Mouse (Mus musculus): ENCODE measurements around the gene Arhgef11.

DNA sequence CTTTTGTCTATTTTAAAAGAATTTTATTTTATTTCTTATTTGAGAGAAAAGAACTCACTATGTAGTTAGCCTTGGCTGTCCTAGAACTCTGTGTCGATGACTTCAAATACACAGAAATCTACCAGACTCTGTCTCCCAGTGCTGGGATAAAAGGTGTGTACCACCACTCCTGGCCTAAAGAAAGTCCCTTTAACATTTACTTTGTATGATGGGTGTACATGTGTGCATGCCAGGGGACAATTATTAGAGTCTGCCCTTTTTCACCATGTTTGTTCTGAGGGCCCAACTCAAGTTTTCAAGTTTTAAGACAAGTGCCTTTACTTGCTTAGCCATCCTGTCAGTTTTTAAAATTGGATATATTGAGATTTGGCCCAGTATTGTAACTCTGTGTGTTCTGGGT, 28.8 kb downstream of the Arhgef11 start:
- TF ChIP-seq CTCF (IDR thresholded peaks at IDR 0.05; ENCODE audit: insufficient read depth, low read length) (no peak), POLR2A (IDR thresholded peaks at IDR 0.05; ENCODE audit: borderline replicate concordance, extremely low read depth, low read depth, low read length) (no peak)
